Mouse (Mus musculus): ENCODE results near the gene Herc1.

DNA sequence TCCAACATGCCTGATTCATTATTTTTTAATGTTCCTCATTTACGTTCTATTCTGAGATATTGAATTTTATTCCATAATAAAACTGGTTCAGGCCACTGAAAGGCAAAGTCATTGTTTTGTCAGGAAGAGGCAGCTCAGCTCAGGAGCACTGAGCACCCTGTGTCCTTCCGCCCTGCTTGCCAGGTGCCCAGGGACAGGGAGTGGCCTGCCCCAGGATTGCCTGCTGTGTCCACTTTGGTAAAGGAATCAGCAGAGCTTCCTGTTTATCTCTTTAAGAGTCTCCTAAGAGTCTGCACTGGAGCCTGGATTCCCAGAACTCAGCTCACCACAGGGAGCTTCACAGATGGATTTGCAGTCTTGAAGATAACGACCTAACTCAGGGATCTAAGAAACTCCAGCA, 38.8 kb upstream of the Herc1 start:
- no peak for TF ChIP-seq MYOG (IDR thresholded peaks at IDR 0.05; ENCODE audit: control insufficient read depth in 1 of 3, insufficient read depth in 1 of 3, insufficient read length in 2 of 3, low read depth in 2 of 3)
- no peak for TF ChIP-seq TCF3 (IDR thresholded peaks at IDR 0.05; ENCODE audit: insufficient read length, low read depth)
